Mouse (Mus musculus) layer of hippocampus, adult 9-11 months (tissue): ENCODE measurements around the gene Tmem199.

Source experiments
- DNase-seq: peaks from one replicate; pipeline ENCODE4 v3.0.0; 2022

The Tmem199 gene

GRCm38 (mm10) chr11:78523241-78523955 lies 11.4 kb upstream of the Tmem199 start:
- no peak for DNase-seq

- no peak for DNase-seq
Observed at GRCm38 (mm10) chr11:78522481-78522997, 10.6 kb upstream of the Tmem199 start.

GRCm38 (mm10) chr11:78521880-78522279 lies 9.9 kb upstream of the Tmem199 start:
- no peak for DNase-seq

- no peak for DNase-seq
Observed at GRCm38 (mm10) chr11:78518931-78519330, 7.0 kb upstream of the Tmem199 start.

- DNase-seq, result no peak
Observed at GRCm38 (mm10) chr11:78515549-78516325, 3.8 kb upstream of the Tmem199 start.

- DNase-seq, result no peak
Observed at GRCm38 (mm10) chr11:78513106-78513790, 1.3 kb upstream of the Tmem199 start.

- no peak for DNase-seq
Observed at GRCm38 (mm10) chr11:78509148-78509547, 2.8 kb downstream of the Tmem199 start.

GRCm38 (mm10) chr11:78505430-78505829 lies 6.5 kb downstream of the Tmem199 start:
- no peak for DNase-seq

GRCm38 (mm10) chr11:78502909-78503650 lies 8.9 kb downstream of the Tmem199 start, which contains the start of gene Sebox:
Sebox (plus strand) TSS chr11:78503447.
- DNase-seq, result peak; percentile 77

GRCm38 (mm10) chr11:78501529-78501928 lies 10.4 kb downstream of the Tmem199 start:
- no peak for DNase-seq

GRCm38 (mm10) chr11:78500623-78501202 lies 11.3 kb downstream of the Tmem199 start:
- DNase-seq, result no peak

- no peak for DNase-seq
Observed at GRCm38 (mm10) chr11:78499543-78499942, 12.4 kb downstream of the Tmem199 start.

- no peak for DNase-seq
Observed at GRCm38 (mm10) chr11:78499004-78499403, 13.0 kb downstream of the Tmem199 start, which contains the start of gene Vtn. Vtn (plus strand) TSS chr11:78499091.

- peak; percentile 95 for DNase-seq
Observed at GRCm38 (mm10) chr11:78497544-78498522, 14.1 kb downstream of the Tmem199 start, which contains the start of gene Sarm1. Sarm1 (minus strand) TSS chr11:78497754.

- no peak for DNase-seq
Observed at GRCm38 (mm10) chr11:78497071-78497541, 14.9 kb downstream of the Tmem199 start.

- no peak for DNase-seq
Observed at GRCm38 (mm10) chr11:78495904-78496303, 16.1 kb downstream of the Tmem199 start.

GRCm38 (mm10) chr11:78490781-78491241 lies 21.2 kb downstream of the Tmem199 start:
- DNase-seq, result peak; percentile 35

GRCm38 (mm10) chr11:78488168-78488567 lies 23.8 kb downstream of the Tmem199 start:
- DNase-seq, result peak; percentile 34

- no peak for DNase-seq
Observed at GRCm38 (mm10) chr11:78483639-78484038, 28.3 kb downstream of the Tmem199 start.

- no peak for DNase-seq
Observed at GRCm38 (mm10) chr11:78475289-78475688, 36.7 kb downstream of the Tmem199 start.
